Mouse (Mus musculus) embryonic facial prominence, embryonic 12.5 days (tissue): ENCODE measurements around the gene Ralgapa2. TPM values are rescaled to one million over a fixed set of nuclear protein-coding genes. Genes with fewer than 3 reads are reported as not detected.
"Not testable (repeated sequence)": the region's sequence is repeated elsewhere in the genome, so short reads cannot be mapped to it uniquely, and the experiment has no call there.

Experiments used
- ATAC-seq: fragments of 200-750 bp; cut with Nextera tagmentation; 2 replicates; pipeline ENCODE4 v1.8.0; 2017; ENCODE audit not compliant: insufficient number of reproducible peaks, insufficient read depth, low FRiP score, low TSS enrichment
- H3K27ac ChIP-seq: fragments of 300-500 bp; sonication (generic); 2 replicates; pipeline ENCODE4 v1.5.1; 2016; ENCODE audit warnings: mild to moderate bottlenecking
- H3K27me3 ChIP-seq: fragments of 300-500 bp; sonication (generic); 2 replicates; pipeline ENCODE4 v1.6.1; 2016; ENCODE audit warnings: mild to moderate bottlenecking, moderate library complexity
- H3K36me3 ChIP-seq: fragments of 300-500 bp; sonication (generic); 2 replicates; pipeline ENCODE4 v1.6.1; 2016; ENCODE audit warnings: mild to moderate bottlenecking
- H3K4me1 ChIP-seq: fragments of 300-500 bp; sonication (generic); 2 replicates; pipeline ENCODE4 v1.6.1; 2016
- H3K4me2 ChIP-seq: fragments of 300-500 bp; sonication (generic); replicated peaks from 2 replicates; pipeline ENCODE4 v1.6.1; 2016; ENCODE audit warnings: mild to moderate bottlenecking, moderate library complexity
- H3K4me3 ChIP-seq: fragments of 300-500 bp; sonication (generic); 2 replicates; pipeline ENCODE4 v1.5.1; 2016; ENCODE audit warnings: mild to moderate bottlenecking
- H3K9ac ChIP-seq: fragments of 300-500 bp; sonication (generic); 2 replicates; pipeline ENCODE4 v1.6.1; 2016; ENCODE audit warnings: mild to moderate bottlenecking, moderate library complexity
- H3K9me3 ChIP-seq: fragments of 300-500 bp; sonication (generic); 2 replicates; pipeline ENCODE4 v1.6.1; 2016; ENCODE audit warnings: mild to moderate bottlenecking, moderate library complexity
- WGBS: fragments of 180-500 bp; shearing (Covaris S2); methylation state at CpG from one replicate; pipeline ENCODE4 v1.1.7; 2016; 5-methylcytosine and 5-hydroxymethylcytosine counted together
- polyA plus RNA-seq: library from polyadenylated mRNA; unstranded; fragments of >200 nt; fragmentation: Nextera tagmentation; extraction: Ambion mirVana; gene quantifications from 2 replicates; pipeline ENCODE4 v1.2.1, GENCODE M21; 2016

The Ralgapa2 gene
- polyA plus RNA-seq, 1 experiment from 2014 or later, result 10.0 TPM

DNA sequence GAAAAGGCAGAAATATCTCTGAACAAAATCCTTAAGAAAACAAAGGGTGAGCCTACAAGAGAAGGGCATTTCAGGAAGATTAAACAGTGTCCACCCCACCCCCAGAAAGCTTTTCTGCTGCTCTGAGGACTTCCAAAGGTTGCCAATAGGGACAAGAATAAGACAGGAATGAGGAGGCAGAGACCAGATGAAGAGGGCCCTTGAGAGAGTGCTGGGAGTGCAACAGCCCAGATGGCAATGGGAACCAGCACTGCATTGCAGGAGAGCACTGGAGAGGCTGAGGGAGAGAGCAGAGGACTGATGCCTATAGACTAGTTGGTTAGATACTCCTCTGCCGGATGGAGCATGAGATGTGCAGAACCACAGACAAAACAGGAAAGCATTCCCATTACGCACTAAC lies 43.2 kb downstream of the Ralgapa2 start:
- no peak overlapping the region for H3K4me2 ChIP-seq
- no peak overlapping the region for H3K4me3 ChIP-seq
- WGBS, result 80% methylated on average over 2 of the region's 2 CpGs
- H3K36me3 ChIP-seq, result no peaks in the 10 kb centered on the region
- H3K27ac ChIP-seq, result no peak overlapping the region
- no peak for ATAC-seq
- H3K9ac ChIP-seq, result no peak overlapping the region
- no peaks in the 10 kb centered on the region for H3K9me3 ChIP-seq
- peaks cover 5% of the 10 kb centered on the region; the same call in 1 of the 2 replicates for H3K4me1 ChIP-seq
- H3K27me3 ChIP-seq, result no peaks in the 10 kb centered on the region

GRCm38 (mm10) chr2:146468016-146468415 lies 44.1 kb downstream of the Ralgapa2 start:
- H3K27ac ChIP-seq, result no peak overlapping the region
- H3K4me2 ChIP-seq, result no peak overlapping the region
- no peaks in the 10 kb centered on the region for H3K36me3 ChIP-seq
- WGBS, result 92% methylated on average over 4 of the region's 4 CpGs
- H3K9me3 ChIP-seq, result no peaks in the 10 kb centered on the region
- H3K4me1 ChIP-seq, result peaks cover 5% of the 10 kb centered on the region; the same call in 1 of the 2 replicates
- no peaks in the 10 kb centered on the region for H3K27me3 ChIP-seq
- H3K4me3 ChIP-seq, result no peak overlapping the region
- no peak overlapping the region for H3K9ac ChIP-seq
- no peak for ATAC-seq

DNA sequence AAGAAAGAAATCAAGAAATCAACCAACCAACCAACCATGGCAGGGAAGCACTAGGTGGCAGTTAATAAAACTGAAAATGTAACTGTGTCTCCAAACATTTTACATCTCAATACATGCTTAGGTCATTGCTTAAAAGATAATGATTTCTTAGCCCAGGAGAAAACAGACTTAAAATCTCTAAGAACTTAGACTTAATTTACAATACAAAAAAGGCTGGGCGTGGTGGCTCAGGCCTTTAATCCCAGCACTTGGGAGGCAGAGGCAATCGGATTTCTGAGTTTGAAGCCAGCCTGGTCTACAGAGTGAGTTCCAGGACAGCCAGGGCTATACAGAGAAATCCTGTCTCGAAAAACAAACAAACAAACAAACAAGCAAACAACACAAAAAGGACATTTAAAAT lies 45.3 kb downstream of the Ralgapa2 start:
- WGBS, result 74% methylated on average over 3 of the region's 3 CpGs
- not testable (repeated sequence) for ATAC-seq, H3K27me3 ChIP-seq

GRCm38 (mm10) chr2:146457494-146457893 lies 54.6 kb downstream of the Ralgapa2 start:
- no peaks in the 10 kb centered on the region for H3K9me3 ChIP-seq
- WGBS, result 86% methylated on average over 2 of the region's 2 CpGs
- H3K36me3 ChIP-seq, result no peaks in the 10 kb centered on the region
- no peak overlapping the region for H3K4me2 ChIP-seq
- H3K4me3 ChIP-seq, result no peak overlapping the region
- H3K4me1 ChIP-seq, result no peaks in the 10 kb centered on the region
- no peak overlapping the region for H3K27ac ChIP-seq
- ATAC-seq, result no peak
- H3K9ac ChIP-seq, result no peak overlapping the region
- H3K27me3 ChIP-seq, result no peaks in the 10 kb centered on the region

More for the DNA sequence above, 45.3 kb downstream of the Ralgapa2 start:
- not testable (repeated sequence) for H3K36me3 ChIP-seq, H3K4me3 ChIP-seq, H3K4me2 ChIP-seq, H3K4me1 ChIP-seq, H3K9ac ChIP-seq, H3K9me3 ChIP-seq, H3K27ac ChIP-seq

DNA sequence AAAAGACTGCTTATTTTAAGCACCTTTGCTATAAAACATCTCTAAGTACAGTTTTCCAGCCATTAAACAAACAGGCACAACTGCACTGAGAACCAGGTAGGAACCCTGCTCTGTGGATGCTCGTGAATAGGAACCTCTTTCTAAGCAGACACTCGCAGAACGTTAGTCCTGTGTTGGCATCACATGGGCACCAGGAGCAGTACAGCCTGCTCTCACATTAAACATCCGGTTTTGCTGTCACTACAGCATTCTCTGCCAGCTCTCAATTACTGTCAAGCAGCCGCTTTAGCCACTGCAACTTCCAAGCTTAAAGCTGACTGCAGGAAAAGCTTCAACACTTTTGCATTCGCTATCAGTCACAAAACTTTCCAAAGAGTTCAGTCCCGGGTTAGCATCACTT lies 55.5 kb downstream of the Ralgapa2 start:
- no peak overlapping the region for H3K27ac ChIP-seq
- no peak for ATAC-seq
- no peaks in the 10 kb centered on the region for H3K27me3 ChIP-seq
- H3K9ac ChIP-seq, result no peak overlapping the region
- H3K4me1 ChIP-seq, result no peaks in the 10 kb centered on the region
- no peaks in the 10 kb centered on the region for H3K9me3 ChIP-seq
- H3K4me3 ChIP-seq, result no peak overlapping the region
- 85% methylated on average over 7 of the region's 7 CpGs for WGBS
- no peaks in the 10 kb centered on the region for H3K36me3 ChIP-seq
- no peak overlapping the region for H3K4me2 ChIP-seq

GRCm38 (mm10) chr2:146456062-146456461 lies 56.1 kb downstream of the Ralgapa2 start:
- Histone ChIP-seq H3K27ac (no peak overlapping the region), H3K4me3 (no peak overlapping the region), H3K36me3 (no peaks in the 10 kb centered on the region), H3K27me3 (no peaks in the 10 kb centered on the region), H3K4me2 (no peak overlapping the region), H3K9ac (no peak overlapping the region), H3K4me1 (no peaks in the 10 kb centered on the region), H3K9me3 (no peaks in the 10 kb centered on the region)
- 89% methylated on average over 4 of the region's 4 CpGs for WGBS
- ATAC-seq, result no peak; the same call in 1 of the 2 replicates

GRCm38 (mm10) chr2:146444009-146444408 lies 68.1 kb downstream of the Ralgapa2 start:
- Histone ChIP-seq H3K27me3 (no peaks in the 10 kb centered on the region), H3K9me3 (no peaks in the 10 kb centered on the region), H3K36me3 (0 out of 2 replicates have a peak, but pooled peaks cover 7% of the 10 kb centered on the region), H3K4me2 (no peak overlapping the region), H3K9ac (no peak overlapping the region), H3K4me1 (no peaks in the 10 kb centered on the region), H3K4me3 (no peak overlapping the region), H3K27ac (no peak overlapping the region)
- no peak for ATAC-seq
- 72% methylated on average over 3 of the region's 3 CpGs for WGBS

DNA sequence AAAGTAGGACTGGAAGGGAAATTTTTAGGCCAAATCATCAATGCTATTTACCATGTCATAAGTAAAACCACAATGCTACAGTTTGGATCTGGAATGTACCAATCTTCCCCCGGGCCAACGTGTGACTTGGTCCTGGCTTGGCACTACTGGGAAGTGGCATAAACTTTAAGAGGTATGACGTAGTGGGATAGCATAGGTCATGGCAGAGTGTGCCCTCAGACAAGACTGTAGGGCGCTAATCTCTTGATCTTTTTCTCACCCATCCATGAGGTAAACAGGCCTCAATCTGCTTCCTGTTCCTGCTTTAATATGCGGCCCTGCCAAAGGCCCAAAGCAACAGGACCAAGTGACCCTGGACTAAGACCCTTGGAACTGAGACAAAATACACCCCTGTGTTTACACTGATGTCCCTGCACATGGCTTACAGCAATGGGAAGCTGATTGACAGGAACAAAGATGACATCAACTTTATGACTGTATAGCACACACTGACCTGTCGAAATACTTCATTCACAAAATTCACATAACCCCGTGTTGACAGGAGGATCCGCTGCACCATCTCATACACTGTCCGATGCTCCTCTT lies 68.8 kb downstream of the Ralgapa2 start:
- H3K4me2 ChIP-seq, result no peak overlapping the region
- WGBS, result 89% methylated on average over 9 of the region's 9 CpGs
- H3K9me3 ChIP-seq, result no peaks in the 10 kb centered on the region
- H3K4me1 ChIP-seq, result no peaks in the 10 kb centered on the region
- H3K36me3 ChIP-seq, result 0 out of 2 replicates have a peak, but pooled peaks cover 7% of the 10 kb centered on the region
- no peaks in the 10 kb centered on the region for H3K27me3 ChIP-seq
- no peak overlapping the region for H3K4me3 ChIP-seq
- no peak overlapping the region for H3K9ac ChIP-seq
- H3K27ac ChIP-seq, result no peak overlapping the region
- ATAC-seq, result no peak

DNA sequence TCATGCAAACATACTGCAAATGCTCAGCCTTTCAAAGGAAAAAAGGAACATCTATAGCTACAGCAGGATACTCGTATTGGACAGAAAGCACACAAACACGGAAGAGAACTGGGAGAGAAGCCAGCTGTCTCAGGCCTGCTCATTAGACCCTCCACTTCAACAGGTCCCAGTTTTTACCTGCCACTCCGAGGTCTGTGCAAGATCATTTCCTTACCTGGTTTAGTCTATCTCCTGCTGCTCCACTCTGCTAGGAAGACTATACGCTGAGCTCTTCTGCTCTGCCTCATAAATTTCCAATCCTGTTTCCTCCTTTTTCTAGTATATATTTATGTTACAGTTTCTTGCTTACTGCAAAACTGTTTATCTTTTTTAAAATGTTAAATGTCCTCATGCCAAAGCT lies 70.4 kb downstream of the Ralgapa2 start:
- WGBS, result 87% methylated on average over 4 of the region's 4 CpGs
- Histone ChIP-seq H3K9me3 (no peaks in the 10 kb centered on the region), H3K27me3 (no peaks in the 10 kb centered on the region), H3K27ac (no peak overlapping the region), H3K36me3 (0 out of 2 replicates have a peak, but pooled peaks cover 7% of the 10 kb centered on the region), H3K4me2 (no peak overlapping the region), H3K4me1 (no peaks in the 10 kb centered on the region), H3K9ac (no peak overlapping the region), H3K4me3 (no peak overlapping the region)
- ATAC-seq, result no peak

- WGBS, result 93% methylated on average over 3 of the region's 3 CpGs
- no peaks in the 10 kb centered on the region for H3K36me3 ChIP-seq
- H3K4me3 ChIP-seq, result no peak overlapping the region
- no peak overlapping the region for H3K27ac ChIP-seq
- no peaks in the 10 kb centered on the region for H3K27me3 ChIP-seq
- no peaks in the 10 kb centered on the region for H3K4me1 ChIP-seq
- no peak overlapping the region for H3K4me2 ChIP-seq
- H3K9me3 ChIP-seq, result no peaks in the 10 kb centered on the region
- ATAC-seq, result no peak
- no peak overlapping the region for H3K9ac ChIP-seq
These were observed 83.4 kb downstream of the Ralgapa2 start for GRCm38 (mm10) chr2:146428751-146429150.

DNA sequence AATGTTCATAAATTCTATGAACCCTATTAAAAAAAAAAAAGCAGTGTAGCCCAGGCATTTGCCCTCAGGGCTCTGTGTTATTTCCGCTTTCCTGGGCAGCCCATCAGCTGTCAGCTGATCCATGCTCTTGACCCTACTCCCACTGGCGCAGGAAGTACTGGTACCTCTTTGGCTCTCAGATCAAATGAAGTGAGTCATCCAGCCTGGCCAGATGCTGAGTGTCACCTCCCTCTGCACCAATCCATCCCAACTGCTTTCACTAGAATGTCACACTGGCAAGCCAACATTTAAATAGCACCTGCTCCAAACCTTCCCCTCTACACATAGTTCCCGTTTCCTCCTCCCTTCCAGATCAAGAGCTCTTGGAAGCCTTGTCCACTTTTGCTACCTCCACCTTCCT lies 84.8 kb downstream of the Ralgapa2 start:
- no peaks in the 10 kb centered on the region for H3K36me3 ChIP-seq
- H3K4me3 ChIP-seq, result no peak overlapping the region
- no peaks in the 10 kb centered on the region for H3K4me1 ChIP-seq
- H3K27me3 ChIP-seq, result no peaks in the 10 kb centered on the region
- no peak overlapping the region for H3K4me2 ChIP-seq
- ATAC-seq, result no peak
- H3K9me3 ChIP-seq, result no peaks in the 10 kb centered on the region
- no peak overlapping the region for H3K9ac ChIP-seq
- 90% methylated on average over 3 of the region's 3 CpGs for WGBS
- H3K27ac ChIP-seq, result no peak overlapping the region

GRCm38 (mm10) chr2:146426321-146426720 lies 85.8 kb downstream of the Ralgapa2 start:
- 89% methylated on average over 7 of the region's 7 CpGs for WGBS
- Histone ChIP-seq H3K4me3 (no peak overlapping the region), H3K27me3 (no peaks in the 10 kb centered on the region), H3K36me3 (no peaks in the 10 kb centered on the region), H3K4me2 (no peak overlapping the region), H3K27ac (no peak overlapping the region), H3K4me1 (no peaks in the 10 kb centered on the region), H3K9ac (no peak overlapping the region), H3K9me3 (no peaks in the 10 kb centered on the region)
- ATAC-seq, result no peak
